Mouse (Mus musculus) naive thymus-derived CD4-positive, alpha-beta T cell, adult 2 months (primary cell): ENCODE measurements around the gene Nsg2.

Experiments
- DNase-seq: peaks from one replicate; pipeline ENCODE4 v3.0.0-alpha.2; 2011; ENCODE audit warnings: low read depth

Nsg2 gene

DNA sequence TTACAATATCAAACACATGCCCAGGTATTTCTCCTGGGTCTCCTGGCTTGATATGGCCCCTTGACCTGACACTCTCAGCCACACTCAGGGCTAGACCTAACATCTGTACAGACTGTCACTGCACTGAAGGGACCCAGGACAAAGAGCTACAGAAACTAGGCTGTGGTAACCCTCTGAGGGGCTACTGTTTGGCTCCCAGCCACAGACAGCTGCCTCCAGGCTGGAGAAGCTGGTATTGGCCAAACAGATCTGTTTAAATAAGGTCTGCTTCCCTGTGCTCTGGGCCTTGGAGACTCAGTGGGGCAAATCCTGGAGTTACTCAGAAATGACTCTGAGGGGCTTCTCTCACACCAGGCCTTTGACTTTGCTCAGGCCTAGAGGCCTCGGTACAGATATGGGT lies 86.3 kb downstream of the Nsg2 start:
- DNase-seq: no peak

GRCm38 (mm10) chr11:32087376-32087775 lies 87.1 kb downstream of the Nsg2 start:
- DNase-seq: peak; percentile 33

DNA sequence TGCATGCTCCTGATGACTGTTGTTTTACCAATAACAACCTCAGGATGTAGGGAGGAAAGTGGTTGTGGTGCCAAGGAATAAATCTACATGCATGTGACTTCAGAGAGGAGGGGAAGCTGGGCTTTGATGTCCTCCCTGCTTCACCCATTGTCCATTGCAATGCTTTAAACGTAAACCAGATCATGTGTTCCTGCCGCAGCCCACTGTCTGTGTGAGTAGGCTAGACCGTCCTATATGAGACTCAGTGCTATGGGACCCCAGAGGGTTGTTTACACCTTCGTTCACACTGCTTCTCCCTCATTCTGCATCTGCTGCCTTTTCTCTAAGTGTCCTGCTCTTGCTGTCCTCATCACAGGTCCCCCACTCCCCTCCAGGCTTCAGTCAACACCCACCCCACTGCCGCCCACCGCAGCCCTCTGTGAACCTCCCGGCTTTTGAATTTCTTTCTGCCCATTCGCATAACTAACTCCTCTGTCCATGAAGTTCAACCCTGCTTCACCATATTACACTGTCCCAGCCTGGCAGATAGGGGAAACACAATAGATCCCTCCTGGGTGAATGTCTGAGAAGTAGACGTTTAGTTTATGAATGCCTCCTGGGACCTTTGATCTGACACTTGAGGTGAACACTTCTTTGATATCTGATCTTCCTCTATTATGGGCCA lies 87.6 kb downstream of the Nsg2 start:
- DNase-seq: no peak

GRCm38 (mm10) chr11:32095793-32096192 lies 95.5 kb downstream of the Nsg2 start:
- DNase-seq: peak; percentile 50

- DNase-seq: peak; percentile 42
Observed at GRCm38 (mm10) chr11:32096346-32096745, 96.1 kb downstream of the Nsg2 start.

GRCm38 (mm10) chr11:32101059-32101632 lies 100.9 kb downstream of the Nsg2 start:
- no peak for DNase-seq

DNA sequence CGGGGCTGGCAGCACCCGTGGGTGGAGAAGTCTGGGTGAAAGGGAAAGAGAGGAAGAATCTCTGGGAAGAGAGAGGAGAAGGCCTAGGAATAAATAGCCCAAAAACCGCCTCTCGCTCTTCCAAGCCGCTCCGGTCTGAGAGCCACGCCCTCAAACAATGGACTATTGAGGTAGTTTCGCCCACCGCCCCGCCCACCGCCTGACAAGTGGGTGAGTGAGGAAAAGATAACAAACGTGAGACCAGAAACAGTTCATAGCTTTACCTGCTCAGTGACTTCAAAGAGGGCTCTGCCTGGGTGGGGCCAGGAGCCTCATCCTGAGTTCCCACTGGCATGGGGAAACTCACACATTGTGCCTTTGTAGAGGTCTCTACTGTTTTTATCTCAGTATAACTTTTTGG lies 102.7 kb downstream of the Nsg2 start:
- peak; percentile 30 for DNase-seq

- peak; percentile 62 for DNase-seq
Observed at GRCm38 (mm10) chr11:32104406-32105116, 104.3 kb downstream of the Nsg2 start.

DNA sequence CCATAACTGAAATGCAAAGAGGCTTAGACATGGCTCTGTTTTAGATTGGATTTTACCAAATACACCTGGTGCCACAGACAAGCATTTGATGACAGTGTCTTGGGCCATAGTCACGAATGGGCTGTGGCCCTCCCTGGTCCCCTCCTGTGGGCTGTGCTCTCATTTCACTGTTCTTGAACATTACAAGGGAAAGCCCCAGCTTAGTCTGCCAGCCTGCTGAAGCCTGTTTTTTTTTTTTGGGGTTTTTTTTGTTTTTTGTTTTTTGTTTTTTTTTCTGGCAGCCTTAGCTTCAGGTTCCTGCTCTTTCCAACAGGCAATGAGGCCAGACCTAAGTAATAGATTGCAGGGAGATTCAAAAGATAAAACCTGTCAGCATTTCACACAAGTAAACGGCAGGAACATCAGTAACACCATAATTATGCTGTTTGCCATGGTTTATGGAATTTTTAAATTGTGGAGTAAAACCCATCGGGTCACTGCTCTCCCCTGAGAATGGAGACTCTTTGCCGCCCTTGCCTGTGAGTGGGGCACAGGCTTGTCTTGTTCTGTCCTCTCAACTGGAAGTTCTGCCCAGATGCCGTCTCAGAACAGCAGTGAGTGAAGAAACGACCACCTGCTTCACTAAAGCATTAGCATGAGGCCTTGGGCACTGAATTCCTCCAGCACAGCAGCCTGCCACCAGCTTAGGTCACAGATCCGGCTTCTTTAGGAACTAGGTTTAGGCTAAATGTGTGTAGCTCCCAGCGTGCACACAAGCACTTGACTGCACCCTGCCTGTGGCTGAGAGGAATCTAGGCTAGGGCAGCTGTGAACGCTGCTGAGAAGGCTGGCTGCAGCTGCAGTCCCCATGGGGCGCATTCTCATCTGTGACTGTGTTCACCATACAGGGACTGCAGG lies 105.7 kb downstream of the Nsg2 start:
- peak; percentile 56 for DNase-seq

- DNase-seq: no peak
Observed at GRCm38 (mm10) chr11:32106647-32106985, 106.4 kb downstream of the Nsg2 start.

DNA sequence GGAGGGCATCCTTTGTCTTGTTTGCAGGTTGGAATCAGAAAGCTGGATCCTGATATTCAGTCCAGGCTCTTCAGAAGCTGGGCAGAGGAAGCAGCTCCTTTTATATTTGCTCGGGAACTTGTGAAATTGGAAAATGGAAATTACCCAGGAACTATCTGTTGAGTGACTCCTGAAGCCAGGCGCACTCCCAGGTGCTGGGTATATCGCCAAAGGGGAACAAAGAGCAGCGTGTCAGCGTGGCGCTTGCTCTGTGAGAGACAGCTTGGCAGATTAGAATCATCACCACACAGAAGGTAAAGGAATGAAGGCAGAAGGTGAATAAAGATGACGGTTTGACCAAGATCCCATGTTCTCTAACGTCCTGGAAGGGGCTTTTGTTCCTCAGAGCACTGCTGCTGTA lies 108.2 kb downstream of the Nsg2 start:
- DNase-seq: no peak
